Mouse (Mus musculus): Measurements from ENCODE around the gene Plekhg6.
A peak's percentile ranks its signal among the peaks of the same experiment; 100 is the strongest.

Plekhg6 gene

DNA sequence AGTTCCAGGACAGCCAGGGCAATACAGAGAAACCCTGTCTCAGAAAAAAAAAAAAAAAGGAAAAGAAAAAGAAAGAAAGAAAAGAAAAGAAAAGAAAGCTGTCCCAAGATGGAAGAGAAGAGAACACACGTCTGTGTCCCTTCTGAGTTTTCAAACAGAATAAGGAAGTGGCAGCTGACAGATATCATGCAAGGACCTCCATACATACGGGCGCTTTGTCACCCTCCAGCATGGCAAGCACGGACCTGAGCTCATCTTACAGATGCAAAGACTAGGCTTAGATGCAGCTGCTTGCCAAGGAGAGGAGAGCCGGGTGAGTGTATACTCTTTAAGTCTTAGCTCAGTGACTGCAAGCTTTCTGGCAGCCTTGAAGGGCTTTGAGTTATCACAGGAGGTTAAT lies 15.1 kb downstream of the Plekhg6 start:
- no peaks in the 10 kb centered on the region for H3K36me3 ChIP-seq (ENCODE audit: control insufficient read depth, insufficient read depth, low read length, poor library complexity, severe bottlenecking)

DNA sequence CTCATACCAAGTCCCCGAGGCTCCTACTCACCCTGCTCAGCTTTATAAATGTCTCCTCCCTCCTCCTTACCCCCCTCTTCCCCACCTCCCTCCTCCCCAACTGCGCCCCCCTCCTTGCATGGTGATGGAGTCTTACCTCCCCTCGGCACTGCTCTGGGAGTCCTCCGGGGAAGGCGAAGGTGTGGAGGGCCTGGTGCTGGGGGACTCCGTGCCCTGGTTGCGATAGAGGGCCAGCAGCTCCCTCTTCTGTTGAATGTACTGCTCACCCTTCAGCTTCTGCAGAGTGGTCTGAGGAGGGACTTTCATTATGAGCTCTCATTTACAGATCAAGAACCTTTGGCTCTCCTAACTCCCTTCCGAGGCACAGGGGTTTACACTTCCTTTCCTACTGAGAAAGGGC lies 16.1 kb downstream of the Plekhg6 start:
- peaks cover 4% of the 10 kb centered on the region for H3K27me3 ChIP-seq (ENCODE audit: control insufficient read depth, insufficient read depth, low read length, poor library complexity, severe bottlenecking)
- H3K36me3 ChIP-seq (ENCODE audit: control insufficient read depth, insufficient read depth, low read length, poor library complexity, severe bottlenecking), result no peaks in the 10 kb centered on the region
- no peak for DNase-seq (ENCODE audit: low read depth, low spot score)

More for the DNA sequence above, 15.1 kb downstream of the Plekhg6 start:
- peaks cover 4% of the 10 kb centered on the region for H3K27me3 ChIP-seq (ENCODE audit: control insufficient read depth, insufficient read depth, low read length, poor library complexity, severe bottlenecking)
- DNase-seq (ENCODE audit: low read depth, low spot score), result no peak

DNA sequence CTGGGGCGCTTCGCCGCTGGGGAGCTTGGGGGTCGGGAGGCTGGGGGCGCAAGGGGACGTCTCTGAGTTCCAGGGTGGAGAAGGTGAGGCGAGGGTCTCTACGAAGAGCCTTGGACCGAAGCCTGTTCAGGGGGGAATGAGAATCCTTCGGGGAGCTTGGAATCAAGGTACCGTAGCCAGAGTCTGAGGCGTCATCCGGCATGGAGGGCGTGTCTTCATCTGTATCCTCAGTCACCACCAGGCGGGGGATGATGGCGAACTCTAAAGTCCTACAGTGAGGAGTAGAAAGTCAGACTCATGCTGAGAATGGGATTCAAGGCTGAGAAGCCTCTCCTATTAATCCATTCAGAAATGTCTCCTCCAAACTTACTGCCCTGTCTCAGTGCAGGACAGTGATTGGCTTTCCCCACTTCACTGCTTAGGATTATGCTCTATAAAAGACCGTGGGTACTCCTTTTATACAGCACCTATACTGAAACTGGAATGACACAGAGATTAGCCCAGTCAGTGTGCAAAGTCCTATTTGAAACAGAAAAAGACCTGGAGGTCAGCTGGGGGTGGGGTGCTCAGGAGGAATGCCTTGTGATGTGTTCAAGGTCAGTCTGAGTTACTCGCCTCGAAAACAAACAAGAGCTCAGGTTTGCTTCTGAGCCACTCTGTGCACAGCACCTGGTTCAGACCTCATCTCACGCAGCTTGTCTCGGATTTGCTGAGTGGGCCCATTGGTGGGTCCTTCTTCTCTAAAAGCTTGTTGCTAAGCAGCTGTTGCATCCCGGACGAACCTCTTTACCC lies 16.9 kb downstream of the Plekhg6 start:
- peaks cover 4% of the 10 kb centered on the region for H3K27me3 ChIP-seq (ENCODE audit: control insufficient read depth, insufficient read depth, low read length, poor library complexity, severe bottlenecking)
- no peak for DNase-seq (ENCODE audit: low read depth, low spot score)
- H3K36me3 ChIP-seq (ENCODE audit: control insufficient read depth, insufficient read depth, low read length, poor library complexity, severe bottlenecking), result no peaks in the 10 kb centered on the region

DNA sequence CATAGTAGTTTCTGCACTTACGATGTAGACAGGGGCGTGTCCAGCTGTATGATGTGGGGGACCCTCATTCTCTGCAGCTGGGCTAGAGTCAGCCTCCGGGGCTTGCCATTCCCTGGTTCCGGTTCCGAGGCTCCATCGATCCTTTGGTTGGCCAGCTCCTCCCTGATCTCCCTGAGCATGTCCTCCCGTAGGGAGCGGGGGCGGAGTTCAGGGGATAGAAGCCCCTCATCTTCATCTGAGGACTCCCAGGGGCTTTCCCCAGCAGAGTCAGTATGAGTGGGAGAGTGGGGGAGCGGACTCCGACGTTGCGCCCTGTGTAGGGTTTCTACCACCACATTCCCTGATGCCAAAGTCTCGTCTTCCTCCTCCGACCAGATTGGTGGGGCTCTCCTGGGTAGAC lies 17.6 kb downstream of the Plekhg6 start:
- Histone ChIP-seq H3K36me3 (ENCODE audit: control insufficient read depth, insufficient read depth, low read length, poor library complexity, severe bottlenecking) (no peaks in the 10 kb centered on the region), H3K27me3 (ENCODE audit: control insufficient read depth, insufficient read depth, low read length, poor library complexity, severe bottlenecking) (no peaks in the 10 kb centered on the region; the same call in 1 of the 2 replicates)
- DNase-seq (ENCODE audit: low read depth, low spot score), result no peak

DNA sequence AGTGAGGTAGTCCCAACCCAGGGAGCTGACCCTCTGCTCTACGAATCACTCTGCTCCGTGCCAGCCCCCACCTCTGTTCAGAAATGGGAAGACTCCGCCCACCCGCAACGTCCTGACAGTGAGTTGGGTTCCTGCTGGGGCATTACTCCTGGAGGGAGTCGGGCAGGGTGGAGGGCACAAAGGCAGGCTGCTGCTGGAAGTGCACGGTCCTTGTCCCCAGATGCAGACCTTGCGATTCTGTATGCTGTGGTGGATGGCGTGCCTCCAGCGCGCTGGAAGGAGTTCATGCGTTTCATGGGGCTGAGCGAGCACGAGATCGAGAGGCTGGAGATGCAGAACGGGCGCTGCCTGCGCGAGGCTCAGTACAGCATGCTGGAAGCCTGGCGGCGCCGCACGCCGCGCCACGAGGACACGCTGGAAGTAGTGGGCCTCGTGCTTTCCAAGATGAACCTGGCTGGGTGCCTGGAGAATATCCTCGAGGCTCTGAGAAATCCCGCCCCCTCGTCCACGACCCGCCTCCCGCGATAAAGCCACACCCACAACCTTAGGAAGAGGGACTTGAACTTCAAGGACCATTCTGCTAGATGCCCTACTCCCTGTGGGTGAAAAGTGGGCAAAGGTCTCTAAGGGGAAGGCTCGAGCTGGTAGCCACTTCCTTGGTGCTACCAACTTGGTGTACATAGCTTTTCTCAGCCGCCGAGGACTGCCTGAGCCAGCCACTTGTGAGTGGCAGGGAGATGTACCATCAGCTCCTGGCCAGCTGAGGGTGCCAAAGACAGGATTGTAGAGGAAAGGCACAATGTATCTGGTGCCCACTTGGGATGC lies 18.9 kb downstream of the Plekhg6 start:
- Histone ChIP-seq H3K36me3 (ENCODE audit: control insufficient read depth, insufficient read depth, low read length, poor library complexity, severe bottlenecking) (no peaks in the 10 kb centered on the region), H3K27me3 (ENCODE audit: control insufficient read depth, insufficient read depth, low read length, poor library complexity, severe bottlenecking) (no peaks in the 10 kb centered on the region; the same call in 1 of the 2 replicates)
- DNase-seq (ENCODE audit: low read depth, low spot score), result no peak

DNA sequence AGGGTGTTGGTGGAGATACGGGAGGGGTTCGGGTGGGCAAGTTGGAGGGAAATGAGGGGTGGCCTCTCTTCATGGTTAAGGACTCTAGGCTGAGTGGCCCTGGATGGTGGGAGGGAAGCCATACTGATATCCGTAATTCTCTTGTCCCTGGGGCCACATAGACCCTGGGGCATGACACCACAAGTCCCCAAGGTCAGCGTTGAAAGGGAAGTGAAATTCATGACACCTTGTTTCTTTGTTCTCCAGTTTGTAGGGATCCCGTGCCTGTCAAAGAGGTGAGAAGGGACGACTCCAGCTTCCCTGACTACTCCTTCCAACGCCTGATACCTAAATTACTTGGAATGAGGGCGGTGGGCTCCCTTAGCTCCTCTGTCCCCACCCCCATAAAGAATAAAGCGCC lies 19.7 kb downstream of the Plekhg6 start:
- no peaks in the 10 kb centered on the region for H3K36me3 ChIP-seq (ENCODE audit: control insufficient read depth, insufficient read depth, low read length, poor library complexity, severe bottlenecking)
- H3K27me3 ChIP-seq (ENCODE audit: control insufficient read depth, insufficient read depth, low read length, poor library complexity, severe bottlenecking), result no peaks in the 10 kb centered on the region; the same call in 1 of the 2 replicates
- peak; percentile 77 for DNase-seq (ENCODE audit: low read depth, low spot score)

DNA sequence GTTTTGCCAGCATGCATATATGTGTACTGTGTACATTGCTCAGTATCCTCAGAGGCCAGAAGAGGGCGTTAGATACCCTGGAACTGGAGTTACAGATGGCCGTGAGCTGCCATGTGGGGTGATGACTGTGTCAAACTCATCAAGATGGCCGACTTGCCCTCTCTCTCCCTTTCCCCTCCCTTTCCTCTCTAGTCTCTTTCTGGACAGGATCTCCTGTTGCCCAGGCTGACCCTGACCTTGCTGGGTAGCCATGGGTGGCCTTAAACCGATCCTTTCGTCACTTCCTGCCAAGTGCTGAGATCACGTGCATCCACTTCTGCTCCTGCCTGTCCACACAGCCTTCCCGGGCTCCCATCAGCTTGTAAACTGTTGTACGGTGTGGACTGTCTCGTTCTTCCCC lies 20.6 kb downstream of the Plekhg6 start:
- DNase-seq (ENCODE audit: low read depth, low spot score), result no peak
- H3K27me3 ChIP-seq (ENCODE audit: control insufficient read depth, insufficient read depth, low read length, poor library complexity, severe bottlenecking), result no peaks in the 10 kb centered on the region; the same call in 1 of the 2 replicates
- H3K36me3 ChIP-seq (ENCODE audit: control insufficient read depth, insufficient read depth, low read length, poor library complexity, severe bottlenecking), result no peaks in the 10 kb centered on the region

DNA sequence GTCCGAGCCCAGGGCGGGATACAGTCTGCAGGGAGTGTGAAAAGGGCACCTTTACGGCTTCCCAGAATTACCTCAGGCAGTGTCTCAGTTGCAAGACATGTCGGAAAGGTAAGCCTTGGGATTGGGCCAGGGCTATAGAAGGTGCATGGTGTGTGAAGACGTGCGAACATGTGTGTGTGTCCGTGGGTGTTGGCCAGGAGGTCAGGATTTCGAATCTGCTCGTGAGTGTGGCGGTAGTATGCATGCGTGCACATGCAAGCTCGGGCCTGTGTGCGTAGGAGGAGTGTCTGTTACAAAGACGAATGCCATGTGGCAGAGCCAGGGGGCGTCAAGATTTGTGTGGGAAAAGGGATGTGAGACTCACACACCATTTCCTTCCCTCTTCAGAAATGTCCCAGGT lies 23.3 kb downstream of the Plekhg6 start:
- H3K36me3 ChIP-seq (ENCODE audit: control insufficient read depth, insufficient read depth, low read length, poor library complexity, severe bottlenecking), result no peaks in the 10 kb centered on the region
- DNase-seq (ENCODE audit: low read depth, low spot score), result no peak
- no peaks in the 10 kb centered on the region for H3K27me3 ChIP-seq (ENCODE audit: control insufficient read depth, insufficient read depth, low read length, poor library complexity, severe bottlenecking)

DNA sequence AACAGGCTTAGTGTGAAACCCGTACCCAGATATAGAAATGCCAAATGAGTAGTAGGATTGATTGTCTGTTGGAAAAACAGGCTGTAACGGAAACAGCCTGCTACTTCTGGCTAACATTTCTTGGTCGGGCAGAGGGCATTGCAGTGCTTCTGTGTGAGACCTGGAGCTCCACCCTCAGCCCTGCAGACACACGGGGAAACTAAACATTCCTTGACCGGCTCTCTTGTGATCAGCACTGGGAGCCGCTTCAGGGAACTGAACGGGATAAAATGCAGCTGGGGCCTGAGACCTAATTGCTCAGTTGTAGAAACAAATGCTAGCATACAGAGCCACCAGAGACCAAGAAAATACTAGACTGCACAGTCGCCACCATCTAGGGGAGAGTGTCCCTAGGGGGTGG lies 24.3 kb downstream of the Plekhg6 start:
- Histone ChIP-seq H3K36me3 (ENCODE audit: control insufficient read depth, insufficient read depth, low read length, poor library complexity, severe bottlenecking) (no peaks in the 10 kb centered on the region), H3K27me3 (ENCODE audit: control insufficient read depth, insufficient read depth, low read length, poor library complexity, severe bottlenecking) (no peaks in the 10 kb centered on the region; the same call in 1 of the 2 replicates)
- DNase-seq (ENCODE audit: low read depth, low spot score), result no peak

DNA sequence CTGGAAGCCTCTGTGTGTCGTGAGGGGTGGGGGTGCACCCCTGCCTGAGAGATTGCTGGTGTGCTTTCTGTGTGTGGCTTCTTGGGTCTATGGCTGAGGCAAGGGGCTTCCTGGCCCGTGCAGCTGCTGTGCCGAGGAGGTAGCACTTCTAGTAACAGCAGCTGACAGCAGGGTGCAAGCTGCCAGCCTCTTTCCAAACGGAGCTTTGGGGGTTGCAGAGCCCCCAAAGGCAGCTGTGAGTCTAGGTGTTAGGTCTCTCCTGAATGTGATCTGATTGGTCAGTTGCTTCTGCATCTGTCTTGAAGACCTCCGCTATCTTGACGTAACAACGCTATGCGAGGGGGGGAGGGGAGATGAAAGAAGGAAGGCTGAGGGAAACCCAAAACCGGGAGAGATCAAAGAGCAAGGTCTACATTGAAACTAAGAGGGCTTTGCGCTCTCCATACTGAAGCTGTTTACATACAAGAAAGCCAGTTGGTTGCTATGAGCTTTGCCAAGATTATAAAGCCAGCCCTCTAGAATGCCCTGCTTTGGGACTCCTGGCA lies 25.3 kb downstream of the Plekhg6 start:
- no peak for DNase-seq (ENCODE audit: low read depth, low spot score)
- no peaks in the 10 kb centered on the region; the same call in 1 of the 2 replicates for H3K27me3 ChIP-seq (ENCODE audit: control insufficient read depth, insufficient read depth, low read length, poor library complexity, severe bottlenecking)
- no peaks in the 10 kb centered on the region for H3K36me3 ChIP-seq (ENCODE audit: control insufficient read depth, insufficient read depth, low read length, poor library complexity, severe bottlenecking)

DNA sequence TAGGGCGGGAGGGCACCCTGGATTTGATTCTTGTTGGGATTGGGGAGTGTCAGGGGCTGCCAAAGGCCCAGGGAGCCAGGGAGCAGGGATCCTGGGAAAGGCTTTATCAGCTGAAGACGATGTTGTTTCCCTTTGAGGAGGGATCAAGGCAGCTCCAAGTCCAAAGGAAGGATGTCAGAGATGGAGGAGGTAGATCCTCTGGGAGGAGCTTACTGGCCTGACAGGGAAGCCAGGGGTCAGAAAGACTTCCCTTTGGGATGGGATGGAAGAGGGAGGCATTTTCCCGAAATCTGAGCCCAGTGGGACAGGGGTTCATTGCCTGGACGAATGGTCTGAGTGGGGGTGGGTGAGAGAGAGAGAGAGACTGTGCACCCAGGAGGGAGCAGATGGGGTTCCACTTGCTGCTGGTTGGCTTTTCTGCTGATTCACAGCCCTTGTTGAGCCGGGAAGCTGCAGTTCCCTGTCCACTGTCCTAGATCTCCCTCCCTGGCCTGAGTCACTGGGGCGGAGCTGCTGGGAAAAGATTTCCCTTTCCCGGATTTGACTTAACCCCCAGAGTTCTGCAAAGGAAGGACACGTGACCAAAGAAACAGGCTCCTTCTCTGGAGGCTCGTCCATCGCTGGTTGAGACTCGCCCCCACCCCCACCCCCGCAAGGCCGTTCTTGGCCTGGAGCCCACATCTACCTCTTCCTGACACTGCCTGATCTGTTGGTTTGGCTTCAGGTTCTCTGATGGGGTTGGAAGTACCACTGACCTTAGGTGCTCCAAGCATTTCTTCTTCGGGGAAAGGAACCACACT lies 26.0 kb downstream of the Plekhg6 start:
- no peak for DNase-seq (ENCODE audit: low read depth, low spot score)
- Histone ChIP-seq H3K27me3 (ENCODE audit: control insufficient read depth, insufficient read depth, low read length, poor library complexity, severe bottlenecking) (no peaks in the 10 kb centered on the region; the same call in 1 of the 2 replicates), H3K36me3 (ENCODE audit: control insufficient read depth, insufficient read depth, low read length, poor library complexity, severe bottlenecking) (no peaks in the 10 kb centered on the region)

DNA sequence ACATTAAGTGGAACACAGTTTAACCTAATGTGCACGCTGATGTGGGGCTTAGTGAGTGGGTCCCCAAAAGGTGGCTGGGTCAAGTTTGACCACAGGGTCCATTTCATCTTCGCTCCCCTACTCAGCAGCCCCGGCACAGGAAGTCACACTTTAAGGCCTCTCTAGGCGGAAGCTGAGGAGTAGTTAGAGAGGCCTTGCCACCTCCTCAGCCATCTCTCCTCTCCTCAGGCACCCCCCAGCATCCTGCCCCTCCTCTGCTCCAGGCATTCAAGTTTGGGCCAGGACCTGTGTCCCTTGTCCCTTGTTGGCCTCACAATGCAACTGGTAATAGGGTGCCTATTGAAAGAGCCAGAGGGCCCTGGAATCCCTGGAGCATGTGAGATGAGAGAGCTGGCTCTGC lies 26.9 kb downstream of the Plekhg6 start:
- no peaks in the 10 kb centered on the region; the same call in none of the 2 replicates for H3K27me3 ChIP-seq (ENCODE audit: control insufficient read depth, insufficient read depth, low read length, poor library complexity, severe bottlenecking)
- no peaks in the 10 kb centered on the region for H3K36me3 ChIP-seq (ENCODE audit: control insufficient read depth, insufficient read depth, low read length, poor library complexity, severe bottlenecking)
- no peak for DNase-seq (ENCODE audit: low read depth, low spot score)

DNA sequence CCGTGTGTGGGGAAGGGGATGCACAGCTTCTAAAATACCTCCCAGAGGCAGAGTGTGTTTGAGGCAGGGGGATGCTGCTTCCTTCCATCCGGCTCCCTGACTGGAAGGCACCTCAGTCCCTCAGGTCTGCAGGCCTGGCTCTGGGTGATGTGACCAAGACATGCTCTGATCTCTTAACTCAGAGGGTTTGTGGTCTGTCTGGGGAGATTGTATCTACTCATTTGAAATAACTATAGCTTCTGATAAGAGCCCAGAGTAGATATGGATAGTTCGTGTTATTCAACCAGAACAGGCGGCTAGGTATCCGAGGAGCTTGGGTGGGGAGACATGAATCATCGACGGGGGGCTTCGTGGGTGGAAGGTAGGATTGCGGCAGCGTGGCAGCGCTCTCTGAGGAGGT lies 27.4 kb downstream of the Plekhg6 start:
- H3K36me3 ChIP-seq (ENCODE audit: control insufficient read depth, insufficient read depth, low read length, poor library complexity, severe bottlenecking), result no peaks in the 10 kb centered on the region
- no peak for DNase-seq (ENCODE audit: low read depth, low spot score)
- H3K27me3 ChIP-seq (ENCODE audit: control insufficient read depth, insufficient read depth, low read length, poor library complexity, severe bottlenecking), result no peaks in the 10 kb centered on the region; the same call in none of the 2 replicates

DNA sequence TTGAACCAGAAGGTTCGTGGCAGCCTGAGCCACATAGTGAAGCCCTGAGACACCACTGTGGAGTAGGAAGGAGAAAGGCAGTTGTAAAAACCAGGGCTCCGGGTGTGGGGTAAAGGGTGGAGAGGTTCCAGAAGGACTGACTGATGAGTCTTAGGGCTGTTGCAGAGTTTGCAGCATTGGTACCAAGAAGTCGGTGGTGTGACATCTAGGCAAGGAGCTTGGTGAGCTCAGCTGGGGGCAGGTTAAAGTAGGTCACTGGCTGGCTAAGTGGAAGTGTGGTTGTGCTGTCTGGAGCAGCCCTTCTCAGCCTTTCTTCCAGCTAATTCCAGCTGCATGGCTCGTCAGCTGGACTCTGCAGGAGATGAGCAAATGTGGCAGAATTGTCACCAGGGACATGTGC lies 27.8 kb downstream of the Plekhg6 start:
- Histone ChIP-seq H3K27me3 (ENCODE audit: control insufficient read depth, insufficient read depth, low read length, poor library complexity, severe bottlenecking) (no peaks in the 10 kb centered on the region; the same call in none of the 2 replicates), H3K36me3 (ENCODE audit: control insufficient read depth, insufficient read depth, low read length, poor library complexity, severe bottlenecking) (no peaks in the 10 kb centered on the region)
- no peak for DNase-seq (ENCODE audit: low read depth, low spot score)

Data from splenic B cell, adult 2 months (primary cell).